Mouse (Mus musculus) midbrain, embryonic 16.5 days (tissue): Measurements from ENCODE around the gene Mbnl1. TPM values are rescaled to one million over a fixed set of nuclear protein-coding genes. Genes with fewer than 3 reads are reported as not detected.

Source experiments
- ATAC-seq: fragments of 200-750 bp; cut with Nextera tagmentation; 2 replicates; pipeline ENCODE4 v1.8.0; 2017; ENCODE audit warnings: moderate TSS enrichment
- H3K27ac ChIP-seq: fragments of 300-500 bp; sonication (generic); 2 replicates; pipeline ENCODE4 v1.5.1; 2014; ENCODE audit warnings: mild to moderate bottlenecking, low read length, mixed read lengths
- H3K27me3 ChIP-seq: fragments of 300-500 bp; sonication (generic); 2 replicates; pipeline ENCODE4 v1.6.1; 2014; ENCODE audit warnings: low read depth, low read length, mixed read lengths; ENCODE audit not compliant: control insufficient read depth, insufficient read depth
- H3K36me3 ChIP-seq: fragments of 300-500 bp; sonication (generic); 2 replicates; pipeline ENCODE4 v1.6.1; 2014; ENCODE audit warnings: mild to moderate bottlenecking, low read length, moderate library complexity, mixed read lengths; ENCODE audit not compliant: control insufficient read depth, insufficient read depth
- H3K4me1 ChIP-seq: fragments of 300-500 bp; sonication (generic); 2 replicates; pipeline ENCODE4 v1.6.1; 2014; ENCODE audit warnings: mild to moderate bottlenecking, low read length, mixed read lengths; ENCODE audit not compliant: control insufficient read depth, insufficient read depth
- H3K4me2 ChIP-seq: fragments of 300-500 bp; sonication (generic); 2 replicates; pipeline ENCODE4 v1.6.1; 2014; ENCODE audit warnings: mild to moderate bottlenecking, low read length, mixed read lengths
- H3K4me3 ChIP-seq: fragments of 300-500 bp; sonication (generic); 2 replicates; pipeline ENCODE4 v1.5.1; 2014; ENCODE audit warnings: low read depth, mild to moderate bottlenecking, low read length, moderate library complexity, mixed read lengths
- H3K9ac ChIP-seq: fragments of 300-500 bp; sonication (generic); 2 replicates; pipeline ENCODE4 v1.6.1; 2014; ENCODE audit warnings: low read depth, low read length, mixed read lengths
- H3K9me3 ChIP-seq: fragments of 300-500 bp; sonication (generic); replicated peaks from 2 replicates; pipeline ENCODE4 v1.6.1; 2014; ENCODE audit warnings: mild to moderate bottlenecking, low read length, mixed read lengths; ENCODE audit not compliant: control insufficient read depth, poor library complexity, severe bottlenecking
- WGBS: fragments of 180-500 bp; shearing (Covaris S2); extraction: QIAGEN DNeasy Blood & Tissue Kit; methylation state at CpG from one replicate; pipeline ENCODE4 v1.1.7; 2014; 5-methylcytosine and 5-hydroxymethylcytosine counted together
- polyA plus RNA-seq: library from polyadenylated mRNA; unstranded; fragments of >200 nt; fragmentation: Nextera tagmentation; extraction: Ambion mirVana; gene quantifications from 2 replicates; pipeline ENCODE4 v1.2.1, GENCODE M21; 2015

Mbnl1 gene
- polyA plus RNA-seq, 1 experiment from 2014 or later, result 46.8 TPM

- H3K9ac ChIP-seq, result no peak overlapping the region
- H3K4me2 ChIP-seq, result no peak overlapping the region
- H3K36me3 ChIP-seq, result no peaks in the 10 kb centered on the region
- no peak overlapping the region for H3K27ac ChIP-seq
- H3K27me3 ChIP-seq, result no peaks in the 10 kb centered on the region
- H3K9me3 ChIP-seq, result no peaks in the 10 kb centered on the region
- no peak overlapping the region for H3K4me3 ChIP-seq
- 91% methylated on average over 3 of the region's 3 CpGs for WGBS
- ATAC-seq, result no peak
- no peaks in the 10 kb centered on the region for H3K4me1 ChIP-seq
Observed at GRCm38 (mm10) chr3:60638530-60638929, 165.9 kb downstream of the Mbnl1 start.

- 80% methylated on average over 5 of the region's 5 CpGs for WGBS
- no peaks in the 10 kb centered on the region for H3K4me1 ChIP-seq
- no peaks in the 10 kb centered on the region for H3K27me3 ChIP-seq
- H3K4me3 ChIP-seq, result no peak overlapping the region
- H3K36me3 ChIP-seq, result no peaks in the 10 kb centered on the region
- H3K4me2 ChIP-seq, result no peak overlapping the region
- no peak overlapping the region for H3K27ac ChIP-seq
- ATAC-seq, result no peak
- H3K9ac ChIP-seq, result no peak overlapping the region
- H3K9me3 ChIP-seq, result no peaks in the 10 kb centered on the region
Observed at GRCm38 (mm10) chr3:60639135-60639534, 166.5 kb downstream of the Mbnl1 start.

- ATAC-seq, result no peak
- no peaks in the 10 kb centered on the region for H3K27me3 ChIP-seq
- no peak overlapping the region for H3K4me3 ChIP-seq
- H3K36me3 ChIP-seq, result no peaks in the 10 kb centered on the region
- WGBS, result 85% methylated on average over 3 of the region's 3 CpGs
- H3K9me3 ChIP-seq, result no peaks in the 10 kb centered on the region
- no peaks in the 10 kb centered on the region for H3K4me1 ChIP-seq
- no peak overlapping the region for H3K4me2 ChIP-seq
- H3K9ac ChIP-seq, result no peak overlapping the region
- H3K27ac ChIP-seq, result no peak overlapping the region
Observed at GRCm38 (mm10) chr3:60642227-60642626, 169.6 kb downstream of the Mbnl1 start.

- Histone ChIP-seq H3K9me3 (no peaks in the 10 kb centered on the region), H3K4me3 (no peak overlapping the region), H3K4me2 (no peak overlapping the region), H3K9ac (no peak overlapping the region), H3K4me1 (no peaks in the 10 kb centered on the region), H3K27ac (no peak overlapping the region), H3K36me3 (no peaks in the 10 kb centered on the region), H3K27me3 (no peaks in the 10 kb centered on the region)
- ATAC-seq, result no peak
- 69% methylated on average over 1 of the region's 1 CpGs for WGBS
Observed at GRCm38 (mm10) chr3:60645531-60645930, 172.9 kb downstream of the Mbnl1 start.

GRCm38 (mm10) chr3:60648293-60648692 lies 175.7 kb downstream of the Mbnl1 start:
- Histone ChIP-seq H3K27me3 (no peaks in the 10 kb centered on the region), H3K9ac (no peak overlapping the region), H3K4me2 (no peak overlapping the region), H3K9me3 (no peaks in the 10 kb centered on the region), H3K36me3 (no peaks in the 10 kb centered on the region), H3K4me1 (no peaks in the 10 kb centered on the region), H3K27ac (no peak overlapping the region), H3K4me3 (no peak overlapping the region)
- no peak for ATAC-seq
- WGBS, result 92% methylated on average over 1 of the region's 1 CpGs

- no peak overlapping the region for H3K9ac ChIP-seq
- H3K9me3 ChIP-seq, result no peaks in the 10 kb centered on the region
- no peak overlapping the region for H3K4me3 ChIP-seq
- H3K4me2 ChIP-seq, result no peak overlapping the region
- H3K4me1 ChIP-seq, result no peaks in the 10 kb centered on the region
- no peak for ATAC-seq
- no peaks in the 10 kb centered on the region for H3K27me3 ChIP-seq
- 100% methylated on average over 2 of the region's 2 CpGs for WGBS
- no peaks in the 10 kb centered on the region for H3K36me3 ChIP-seq
- H3K27ac ChIP-seq, result no peak overlapping the region
Observed at GRCm38 (mm10) chr3:60660762-60661161, 188.1 kb downstream of the Mbnl1 start.
